Mouse (Mus musculus) neutrophil, adult 5-6 weeks (primary cell): Measurements from ENCODE around the gene Msl1. TPM values are rescaled to one million over a fixed set of nuclear protein-coding genes. Genes with fewer than 3 reads are reported as not detected.

Experiments
- ATAC-seq: fragments of 151-379, 151-347 bp; 2 replicates; pipeline ENCODE4 v1.8.0; 2017; ENCODE audit warnings: mild to moderate bottlenecking, moderate TSS enrichment; ENCODE audit not compliant: insufficient number of reproducible peaks, poor library complexity, low FRiP score, severe bottlenecking; ENCODE audit errors: extremely low read depth
- total RNA-seq: library from RNA; stranded (forward); fragments of 200-1000 nt; gene quantifications from 2 replicates; pipeline ENCODE4 v1.2.3, GENCODE M21; 2017

The Msl1 gene
- total RNA-seq, 1 experiment from 2014 or later = 191 TPM

DNA sequence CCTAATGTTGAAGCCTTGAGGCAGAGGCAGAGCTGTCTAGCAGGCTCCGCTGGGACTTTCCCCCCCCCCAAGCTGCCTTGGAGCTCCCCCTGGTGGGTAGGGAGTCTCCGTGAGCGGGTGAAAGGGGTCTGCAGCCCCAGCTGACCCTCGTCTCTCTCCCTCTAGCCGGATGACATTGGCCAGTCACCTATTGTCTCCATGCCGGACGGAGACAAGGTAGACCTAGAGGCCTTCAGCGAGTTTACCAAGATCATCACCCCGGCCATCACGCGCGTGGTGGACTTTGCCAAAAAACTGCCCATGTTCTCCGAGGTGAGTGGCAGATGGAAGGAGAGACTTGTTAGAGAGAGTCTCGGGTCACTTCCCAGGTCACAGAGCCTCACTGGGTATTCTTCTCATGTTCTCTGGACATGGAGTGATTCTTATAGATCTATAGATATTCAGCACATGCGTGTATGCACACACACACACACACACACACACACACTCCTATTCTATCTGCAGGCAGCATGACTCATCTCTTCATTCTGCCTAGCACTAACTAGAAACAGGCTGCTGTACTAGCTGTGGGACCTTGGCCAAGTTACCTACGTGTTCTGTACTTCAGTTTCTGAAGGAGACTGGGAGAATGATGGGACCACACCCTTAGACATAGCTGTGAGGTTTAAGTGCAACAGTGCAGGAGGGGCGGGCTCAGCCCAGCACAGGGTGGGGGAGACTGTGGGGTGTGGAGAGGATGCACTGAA, 32.4 kb upstream of the Msl1 start:
- no peak for ATAC-seq

GRCm38 (mm10) chr11:98763502-98763861, 31.8 kb upstream of the Msl1 start:
- no peak for ATAC-seq

DNA sequence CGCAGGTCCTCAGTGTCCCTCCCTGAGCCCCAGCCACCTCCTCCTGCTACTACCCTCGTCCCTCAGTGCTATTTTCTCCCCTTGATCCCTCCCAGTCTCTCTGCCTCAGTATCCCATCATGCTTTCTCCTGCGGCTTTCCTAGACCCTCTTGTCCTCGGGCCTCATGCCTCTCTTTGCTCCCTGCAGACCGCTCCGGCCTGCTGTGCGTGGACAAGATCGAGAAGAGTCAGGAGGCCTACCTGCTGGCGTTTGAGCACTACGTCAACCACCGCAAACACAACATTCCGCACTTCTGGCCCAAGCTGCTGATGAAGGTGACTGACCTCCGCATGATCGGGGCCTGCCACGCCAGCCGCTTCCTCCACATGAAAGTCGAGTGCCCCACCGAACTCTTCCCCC, 31.2 kb upstream of the Msl1 start:
- no peak for ATAC-seq

DNA sequence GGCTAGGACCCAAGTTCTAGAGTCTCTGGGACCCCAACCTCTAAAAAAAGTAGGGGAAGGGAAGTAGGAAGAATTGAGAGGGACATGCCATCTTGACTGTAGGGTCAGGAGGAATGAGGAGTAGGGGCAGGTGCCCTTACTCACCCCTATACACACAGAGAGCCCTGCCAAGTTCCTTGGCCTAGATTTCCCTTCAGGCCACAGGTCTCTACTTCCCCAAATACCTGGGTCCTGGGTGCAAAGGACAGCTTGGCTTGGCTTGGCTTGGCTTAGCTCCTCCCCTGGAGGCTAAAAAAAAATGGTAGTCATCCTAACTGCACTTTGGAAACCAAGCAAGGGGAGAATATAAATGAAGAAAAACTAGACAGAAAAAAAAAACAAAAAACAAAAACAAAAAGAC, 30.6 kb upstream of the Msl1 start:
- no peak for ATAC-seq

- ATAC-seq = no peak
Observed at GRCm38 (mm10) chr11:98765421-98766309, 29.7 kb upstream of the Msl1 start.

- ATAC-seq = no peak
Observed at GRCm38 (mm10) chr11:98766346-98766745, 29.0 kb upstream of the Msl1 start.

- no peak for ATAC-seq
Observed at GRCm38 (mm10) chr11:98766816-98767215, 28.5 kb upstream of the Msl1 start.

DNA sequence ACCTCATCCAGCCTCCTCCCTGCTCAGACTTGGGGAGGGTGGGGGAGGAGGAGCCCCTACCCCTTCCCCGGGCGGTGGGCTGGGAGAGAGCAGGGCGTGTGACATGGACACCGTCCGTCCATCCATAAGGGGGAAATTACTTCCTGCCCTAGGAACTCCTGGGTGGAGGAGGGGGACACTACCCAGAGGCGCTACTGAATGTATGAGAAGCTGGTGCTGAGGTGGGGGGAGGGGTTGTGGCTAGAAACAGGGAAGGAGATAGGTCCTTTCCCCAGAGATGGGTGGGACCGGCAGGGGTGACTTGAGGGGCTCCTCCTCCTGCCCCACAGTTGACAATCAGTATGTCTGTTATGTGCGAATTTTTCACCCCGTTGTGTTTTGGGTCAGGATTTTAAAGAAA, 28.0 kb upstream of the Msl1 start:
- ATAC-seq = no peak

DNA sequence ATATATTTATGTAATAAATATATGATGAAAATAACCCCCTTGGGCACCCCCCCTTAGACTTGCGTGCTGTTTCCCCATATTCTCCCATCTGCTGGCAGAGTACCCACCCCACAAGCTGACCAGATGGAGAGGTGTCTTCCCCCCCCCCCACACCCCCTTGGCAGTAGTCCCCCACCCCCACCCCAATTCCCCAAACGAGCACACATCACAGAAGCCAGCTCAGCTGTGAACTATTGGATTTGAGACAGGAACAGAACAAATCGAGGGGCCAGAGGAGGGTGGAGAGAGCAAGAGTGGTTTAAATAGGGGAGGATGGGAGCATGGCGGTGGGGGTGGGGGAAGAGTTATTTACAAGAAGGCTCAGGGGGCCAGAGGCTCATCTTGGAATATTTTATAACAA, 27.6 kb upstream of the Msl1 start:
- ATAC-seq = no peak

DNA sequence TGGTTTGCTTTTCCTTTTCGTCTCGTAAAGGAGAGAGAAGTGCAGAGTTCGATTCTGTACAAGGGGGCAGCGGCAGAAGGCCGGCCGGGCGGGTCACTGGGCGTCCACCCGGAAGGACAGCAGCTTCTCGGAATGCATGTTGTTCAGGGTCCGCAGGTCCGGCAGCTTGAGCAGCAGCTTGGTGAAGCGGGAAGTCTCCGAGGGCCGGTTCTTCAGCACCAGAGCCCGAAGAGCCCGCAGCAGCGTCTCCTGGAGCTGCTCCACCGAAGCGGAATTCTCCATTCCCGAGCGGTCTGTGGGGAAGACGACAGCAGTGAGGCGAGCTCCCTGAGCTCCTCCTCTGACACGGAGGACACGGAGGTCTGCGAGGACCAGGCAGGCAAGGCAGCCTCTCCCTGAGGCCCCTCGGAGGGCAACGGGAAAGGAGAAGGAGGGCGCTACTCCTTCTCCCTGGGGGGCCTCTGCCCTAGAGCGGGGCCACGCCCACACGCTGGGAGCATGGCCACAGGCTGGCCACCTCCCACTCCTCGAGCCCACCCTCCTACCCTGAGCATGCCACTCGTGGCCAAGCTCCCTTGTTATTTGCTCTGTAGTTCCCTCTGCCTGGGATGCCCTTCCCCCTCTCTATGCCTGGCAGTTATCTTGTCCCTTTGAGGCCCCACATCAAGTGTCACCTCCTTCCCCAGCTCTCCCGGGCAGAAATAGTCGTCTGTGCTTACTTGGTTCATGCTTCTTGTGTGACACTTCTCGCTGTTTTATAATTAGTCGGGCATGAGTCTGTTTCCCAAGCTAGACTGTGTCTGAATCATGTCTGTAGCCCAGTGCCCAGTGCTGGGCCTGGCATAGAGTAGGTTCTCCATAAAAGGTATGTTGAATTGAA, 26.9 kb upstream of the Msl1 start:
- ATAC-seq = no peak

DNA sequence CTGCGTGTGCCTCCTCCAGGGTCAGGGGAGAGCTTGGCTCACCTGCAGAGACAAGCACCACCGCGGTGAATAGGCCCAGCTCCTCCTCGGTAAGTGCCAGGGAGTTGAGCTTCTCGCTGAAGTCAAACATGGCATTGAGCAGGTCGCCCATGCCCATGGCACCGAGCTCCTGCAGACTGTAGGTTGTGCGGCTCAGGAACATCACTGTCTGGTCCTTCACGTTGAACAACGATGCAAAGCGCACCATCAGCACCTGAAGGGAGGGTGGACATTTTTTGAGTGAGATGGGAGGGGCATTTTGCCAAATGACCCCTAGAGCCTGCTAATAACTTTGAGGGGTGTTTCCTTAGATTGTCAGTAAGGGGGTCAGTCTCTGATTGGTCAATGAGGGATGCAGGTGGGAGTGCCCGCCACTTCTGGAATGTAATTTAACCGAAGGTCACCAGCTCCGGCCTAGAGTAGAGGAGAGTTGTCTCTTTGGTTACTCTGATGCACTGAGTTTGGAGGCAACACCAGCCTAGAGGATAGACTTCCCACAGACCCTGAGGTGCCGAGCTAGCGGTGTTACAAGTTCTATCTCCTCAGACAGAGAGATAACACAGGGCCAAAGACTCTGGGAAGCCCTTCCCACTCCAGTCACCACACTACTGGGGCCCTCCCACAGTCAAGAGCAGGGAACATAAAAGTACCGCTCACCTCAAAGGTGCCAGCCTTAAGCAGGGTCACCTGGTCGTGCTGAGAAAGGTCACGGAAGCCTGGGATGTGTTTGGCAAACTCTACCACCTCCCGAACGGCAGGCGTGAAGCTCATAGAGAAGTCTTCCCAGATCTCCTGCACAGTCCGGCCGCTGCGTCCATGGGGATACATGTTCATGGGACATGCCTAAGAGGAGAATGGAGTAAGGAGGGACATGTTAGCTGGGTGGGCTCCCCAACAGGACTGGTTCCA, 26.0 kb upstream of the Msl1 start:
- no peak for ATAC-seq

DNA sequence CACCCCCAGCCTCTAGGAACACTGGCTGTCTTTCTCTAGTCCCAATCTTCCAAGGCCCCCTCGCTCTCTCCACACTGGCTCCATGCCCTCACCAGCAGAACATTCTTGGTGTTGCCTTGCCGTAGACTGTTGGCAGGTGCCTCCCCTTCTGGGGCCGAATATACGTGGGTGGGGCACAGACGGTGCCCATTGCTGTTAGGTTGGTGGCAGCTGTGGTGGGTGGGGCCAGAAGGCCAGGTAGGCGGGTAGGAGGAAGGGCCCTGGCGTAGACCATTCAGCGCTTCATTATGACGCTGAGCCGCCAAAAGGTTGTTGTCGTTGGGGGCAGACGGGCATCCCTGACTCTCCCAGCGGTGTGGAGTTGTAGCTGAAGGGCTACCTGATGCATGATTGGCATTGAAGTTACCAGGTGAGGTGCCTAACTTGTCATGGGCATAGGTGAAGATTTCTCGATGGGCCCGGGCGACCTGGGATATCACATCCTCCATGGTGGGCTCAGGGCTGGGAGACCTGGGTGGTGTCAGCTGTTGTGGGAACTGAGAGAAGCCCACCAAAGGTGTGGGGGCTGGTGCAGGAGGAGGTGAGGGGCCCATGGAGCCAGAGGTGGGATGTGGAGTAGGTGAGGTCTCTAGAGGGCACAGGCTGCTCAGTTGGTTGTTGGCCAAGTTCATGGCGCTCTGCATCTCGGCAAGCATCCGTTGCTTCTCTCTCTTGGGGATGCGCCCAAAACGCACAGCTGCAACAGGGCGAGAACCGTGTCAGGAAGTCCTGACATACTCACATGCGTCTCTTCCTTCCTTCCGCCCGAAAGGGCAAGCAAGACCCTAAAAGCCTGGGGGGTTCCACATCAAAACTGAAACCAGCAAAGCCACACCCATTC, 25.0 kb upstream of the Msl1 start:
- ATAC-seq = no peak

GRCm38 (mm10) chr11:98771131-98771530, 24.2 kb upstream of the Msl1 start:
- ATAC-seq = no peak

- no peak for ATAC-seq
Observed at GRCm38 (mm10) chr11:98771844-98772525, 23.3 kb upstream of the Msl1 start.

- no peak for ATAC-seq
Observed at GRCm38 (mm10) chr11:98772667-98773171, 22.6 kb upstream of the Msl1 start.

GRCm38 (mm10) chr11:98773635-98774295, 21.6 kb upstream of the Msl1 start:
- peak; percentile 86 for ATAC-seq
